Mouse (Mus musculus): ENCODE measurements around the gene Snx29. TPM values are rescaled to one million over a fixed set of nuclear protein-coding genes. Genes with fewer than 3 reads are reported as not detected.
"Not testable (repeated sequence)": the region's sequence is repeated elsewhere in the genome, so short reads cannot be mapped to it uniquely, and the experiment has no call there.

Gene Snx29
- total RNA-seq, 2 experiments from 2014 or later: 23.8 to 24.9 TPM

DNA sequence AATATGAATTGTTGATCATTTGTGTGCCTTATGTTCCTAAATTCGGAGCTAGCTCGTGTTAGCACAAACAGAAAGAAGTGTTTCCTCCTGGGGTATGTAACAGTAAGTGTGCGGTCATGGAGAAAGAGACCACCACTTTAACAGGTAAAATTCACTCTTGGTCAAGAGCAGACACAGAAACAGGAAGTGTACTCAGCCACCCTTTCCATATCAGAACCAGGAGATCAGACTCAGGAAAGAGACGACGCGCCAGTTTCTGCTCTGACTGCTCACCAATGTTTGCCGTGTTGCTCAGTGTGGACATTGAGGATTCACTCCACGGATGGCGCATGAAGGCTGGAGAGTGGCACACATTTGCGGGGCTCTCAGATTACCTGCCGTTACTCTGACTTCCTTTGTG, 242.4 kb downstream of the Snx29 start:
- no peak for TF ChIP-seq CTCF (conservative IDR thresholded peaks at IDR 0.05)
- Histone ChIP-seq H3K27ac (no peak overlapping the region), H3K4me3 (no peak overlapping the region)
- DNase-seq (ENCODE audit: low spot score in 2 of 2): no peak

DNA sequence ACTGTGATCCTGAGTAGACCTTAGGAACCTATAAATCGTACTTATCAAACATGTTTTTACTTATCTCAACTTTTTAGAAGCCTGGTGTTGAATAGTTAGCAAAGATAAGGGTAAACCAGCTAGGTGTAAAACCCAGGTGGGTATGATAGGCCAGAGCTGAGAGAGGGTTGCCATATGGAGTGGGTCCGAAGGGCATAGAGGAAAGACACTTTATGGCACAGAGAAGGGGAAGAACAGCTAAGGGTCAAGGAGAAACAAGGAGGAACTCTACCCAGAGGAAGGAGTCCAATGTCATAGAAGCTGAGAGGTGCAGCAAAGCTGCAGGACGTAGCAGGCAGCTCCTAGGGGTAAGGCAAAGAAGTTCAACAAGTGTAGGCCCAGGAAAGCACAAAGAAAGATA, 244.9 kb downstream of the Snx29 start:
- Histone ChIP-seq H3K27ac (no peak overlapping the region), H3K4me3 (no peak overlapping the region)
- no peak for TF ChIP-seq CTCF (conservative IDR thresholded peaks at IDR 0.05)
- no peak for DNase-seq (ENCODE audit: low spot score in 2 of 2)

DNA sequence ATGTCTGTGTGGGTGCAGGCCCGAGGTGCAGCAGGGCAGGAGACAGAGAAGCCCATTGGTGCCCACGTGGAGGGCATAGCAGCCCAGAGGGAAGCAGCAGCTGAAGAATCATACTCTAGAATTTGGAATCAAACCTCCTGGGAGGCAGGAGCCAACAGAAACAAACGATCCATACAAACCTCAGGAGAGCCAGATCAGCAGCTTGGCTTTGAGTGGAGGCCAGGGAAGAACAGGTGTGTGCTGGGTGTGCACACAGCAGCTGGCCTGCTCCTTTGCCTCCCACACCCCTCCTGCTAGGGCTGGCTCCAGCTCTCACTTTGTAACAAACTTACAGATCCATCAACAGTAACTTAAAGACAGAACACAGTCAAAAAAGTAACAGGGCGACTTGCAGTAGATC, 245.4 kb downstream of the Snx29 start:
- DNase-seq (ENCODE audit: low spot score in 2 of 2): peak; percentile 23 to 39
- TF ChIP-seq CTCF (conservative IDR thresholded peaks at IDR 0.05): no peak
- H3K27ac ChIP-seq: no peak overlapping the region
- H3K4me3 ChIP-seq: no peak overlapping the region

DNA sequence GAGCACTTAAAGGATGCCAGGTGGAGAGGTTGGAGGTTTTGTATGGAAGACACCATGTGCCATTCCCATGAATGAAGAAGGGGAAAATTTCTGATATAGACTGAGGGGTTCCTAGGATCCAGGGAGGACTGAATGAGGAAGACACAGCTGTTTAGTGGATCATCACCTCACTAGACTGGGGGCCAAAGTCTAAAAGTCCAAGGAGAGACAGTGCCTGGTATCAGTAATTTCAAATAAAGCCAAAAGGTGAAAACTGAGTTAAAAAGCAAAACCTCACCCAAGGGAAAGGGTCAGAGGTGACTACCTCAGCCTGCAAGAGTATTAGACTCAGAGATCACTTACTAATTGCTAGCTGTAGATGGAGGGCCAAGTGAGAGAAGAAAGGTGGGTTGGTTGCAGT, 245.9 kb downstream of the Snx29 start:
- Histone ChIP-seq H3K27ac (no peak overlapping the region), H3K4me3 (no peak overlapping the region)
- DNase-seq (ENCODE audit: low spot score in 2 of 2): no peak
- TF ChIP-seq CTCF (conservative IDR thresholded peaks at IDR 0.05): no peak

DNA sequence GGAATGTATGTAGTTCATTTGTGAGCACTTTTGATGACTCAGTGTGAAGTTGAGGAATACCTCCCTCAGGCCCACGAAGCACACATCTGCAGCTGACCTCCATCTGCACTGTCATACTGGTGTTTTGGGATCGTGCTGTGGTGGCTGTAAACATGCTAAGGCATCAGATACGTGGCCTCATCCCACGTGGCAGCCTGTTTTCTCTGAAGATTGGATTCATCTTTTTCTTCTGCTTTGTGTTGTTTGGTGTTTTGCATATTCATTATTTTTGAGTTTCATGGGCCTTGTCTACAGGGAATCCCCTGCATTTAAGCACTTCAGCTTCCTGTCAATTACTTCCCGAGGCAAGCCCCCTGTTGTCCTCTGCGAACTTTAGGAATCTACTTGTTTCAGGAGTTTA, 246.4 kb downstream of the Snx29 start:
- Histone ChIP-seq H3K27ac (no peak overlapping the region), H3K4me3 (no peak overlapping the region)
- no peak for TF ChIP-seq CTCF (conservative IDR thresholded peaks at IDR 0.05)
- DNase-seq (ENCODE audit: low spot score in 2 of 2): no peak

DNA sequence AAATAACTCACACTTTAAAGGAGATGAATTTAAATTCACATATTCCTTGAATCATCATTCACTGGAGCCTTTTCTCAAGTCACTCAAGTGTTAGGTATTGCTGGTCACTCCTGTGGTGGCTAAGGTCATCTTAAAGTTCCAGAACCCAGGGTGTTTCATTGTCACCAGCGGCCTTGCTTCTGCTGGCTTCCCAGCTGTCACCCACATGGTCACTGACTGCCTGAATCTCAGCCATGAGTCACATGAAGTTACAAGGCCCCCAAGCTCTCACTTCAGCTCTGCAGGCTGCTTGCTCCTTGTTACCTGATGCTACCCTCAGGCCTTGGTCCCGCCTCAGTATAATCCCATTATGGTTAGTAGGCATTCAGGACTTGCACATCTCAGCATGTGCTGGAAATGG, 247.4 kb downstream of the Snx29 start:
- TF ChIP-seq CTCF (conservative IDR thresholded peaks at IDR 0.05): no peak
- H3K27ac ChIP-seq: no peak overlapping the region
- H3K4me3 ChIP-seq: no peak overlapping the region
- DNase-seq (ENCODE audit: low spot score in 2 of 2): no peak

DNA sequence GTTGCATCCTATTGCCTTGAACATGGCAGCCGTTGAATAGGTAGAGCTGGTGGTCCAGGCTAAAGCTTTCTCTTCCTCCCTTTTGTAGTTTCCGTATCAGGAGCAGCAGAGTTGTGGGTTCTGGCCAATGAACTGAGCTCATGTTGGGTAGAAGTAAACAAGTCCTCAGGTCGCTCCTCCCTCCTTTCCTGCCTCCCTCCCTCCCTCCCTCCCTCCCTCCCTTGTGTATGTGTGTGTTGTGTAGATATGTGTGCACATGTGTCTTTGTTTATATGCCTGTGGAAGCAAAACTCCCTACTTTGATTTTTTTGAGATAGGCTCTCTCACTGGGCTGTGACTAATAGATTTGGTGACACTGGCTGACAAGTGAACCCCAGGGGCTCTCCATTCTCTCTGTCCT, 251.8 kb downstream of the Snx29 start:
- no peak overlapping the region for H3K4me3 ChIP-seq
- no peak for TF ChIP-seq CTCF (conservative IDR thresholded peaks at IDR 0.05)
- DNase-seq (ENCODE audit: low spot score in 2 of 2): no peak

DNA sequence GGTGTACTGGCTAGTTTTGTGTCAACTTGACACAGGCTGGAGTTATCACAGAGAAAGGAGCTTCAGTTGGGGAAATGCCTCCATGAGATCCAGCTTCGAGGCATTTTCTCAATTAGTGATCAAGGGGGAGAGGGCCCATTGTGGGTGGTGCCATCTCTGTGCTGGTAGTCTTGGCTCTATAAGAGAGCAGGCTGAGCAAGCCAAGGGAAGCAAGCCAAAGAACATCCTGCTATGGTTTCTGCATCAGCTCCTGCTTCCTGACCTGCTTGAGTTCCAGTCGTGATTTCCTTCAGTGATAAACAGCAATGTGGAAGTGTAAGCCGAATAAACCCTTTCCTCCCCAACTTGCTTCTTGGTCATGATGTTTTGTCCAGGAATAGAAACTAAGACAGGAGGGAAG, 253.0 kb downstream of the Snx29 start:
- not testable (repeated sequence) for DNase-seq (ENCODE audit: low spot score in 2 of 2); H3K27ac ChIP-seq; H3K4me3 ChIP-seq

More for the DNA sequence above, 251.8 kb downstream of the Snx29 start:
- H3K27ac ChIP-seq: no peak overlapping the region

DNA sequence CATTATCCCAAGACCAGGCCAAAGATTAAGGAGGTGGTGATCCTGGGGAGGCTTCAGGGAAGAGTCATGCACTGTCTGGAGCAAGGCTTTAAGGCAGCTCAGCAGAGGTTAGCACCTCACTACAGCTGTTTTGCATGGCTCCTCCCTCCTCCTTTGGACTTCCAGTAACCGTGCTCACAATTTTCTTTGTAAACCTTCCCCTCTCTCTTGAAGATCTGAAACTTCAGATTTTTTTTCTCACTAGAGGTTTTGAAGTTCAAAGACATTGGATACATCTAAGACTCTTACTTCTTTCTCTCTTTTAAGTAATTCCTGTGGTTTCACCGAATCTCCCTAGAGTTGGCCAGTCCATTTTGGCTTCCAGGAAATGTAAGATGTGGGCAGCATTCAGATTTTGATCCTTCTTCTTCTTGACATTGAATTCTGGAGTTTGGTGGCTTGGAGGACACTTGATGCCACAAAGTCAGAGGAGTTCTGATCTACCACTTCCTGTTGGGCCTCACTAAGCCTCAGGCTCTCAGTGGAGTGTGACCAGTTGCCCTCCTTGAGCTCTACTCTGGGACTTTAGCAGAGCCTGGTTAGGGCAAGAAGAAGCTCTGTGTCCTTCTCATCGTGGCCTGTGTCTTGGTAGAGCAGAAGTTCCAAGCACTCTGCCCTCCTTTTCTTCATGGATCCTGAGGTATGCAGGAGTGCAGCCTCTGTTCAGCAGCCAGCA, 255.0 kb downstream of the Snx29 start:
- H3K4me3 ChIP-seq: no peak overlapping the region
- DNase-seq (ENCODE audit: low spot score in 2 of 2): no peak
- no peak for TF ChIP-seq CTCF (conservative IDR thresholded peaks at IDR 0.05)
- no peak overlapping the region for H3K27ac ChIP-seq

DNA sequence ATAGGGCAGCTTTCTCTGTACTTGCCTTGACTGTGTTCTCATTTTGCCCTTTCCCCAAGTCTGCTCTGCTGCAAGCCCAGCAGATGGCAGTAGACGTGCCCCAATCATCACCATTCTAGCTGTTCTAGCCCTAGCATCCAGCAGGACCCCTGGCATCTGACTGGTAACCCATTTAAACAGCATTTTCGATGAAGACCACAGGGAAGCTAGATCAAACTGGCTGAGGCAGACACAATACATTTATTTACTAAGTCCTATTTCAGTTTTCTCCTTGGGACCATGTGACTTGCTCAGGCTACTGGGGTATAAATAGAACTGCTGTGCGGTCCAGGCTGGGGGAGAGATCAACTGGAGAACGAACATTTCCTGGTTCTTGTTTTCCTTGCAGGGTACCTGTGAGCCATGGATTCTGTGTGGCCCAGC, 257.0 kb downstream of the Snx29 start:
- peak; percentile 85 for TF ChIP-seq CTCF (conservative IDR thresholded peaks at IDR 0.05)
- Histone ChIP-seq H3K27ac (peak overlapping the region; percentile 68), H3K4me3 (no peak overlapping the region)
- DNase-seq (ENCODE audit: low spot score in 2 of 2): peak; percentile 54 to 55

DNA sequence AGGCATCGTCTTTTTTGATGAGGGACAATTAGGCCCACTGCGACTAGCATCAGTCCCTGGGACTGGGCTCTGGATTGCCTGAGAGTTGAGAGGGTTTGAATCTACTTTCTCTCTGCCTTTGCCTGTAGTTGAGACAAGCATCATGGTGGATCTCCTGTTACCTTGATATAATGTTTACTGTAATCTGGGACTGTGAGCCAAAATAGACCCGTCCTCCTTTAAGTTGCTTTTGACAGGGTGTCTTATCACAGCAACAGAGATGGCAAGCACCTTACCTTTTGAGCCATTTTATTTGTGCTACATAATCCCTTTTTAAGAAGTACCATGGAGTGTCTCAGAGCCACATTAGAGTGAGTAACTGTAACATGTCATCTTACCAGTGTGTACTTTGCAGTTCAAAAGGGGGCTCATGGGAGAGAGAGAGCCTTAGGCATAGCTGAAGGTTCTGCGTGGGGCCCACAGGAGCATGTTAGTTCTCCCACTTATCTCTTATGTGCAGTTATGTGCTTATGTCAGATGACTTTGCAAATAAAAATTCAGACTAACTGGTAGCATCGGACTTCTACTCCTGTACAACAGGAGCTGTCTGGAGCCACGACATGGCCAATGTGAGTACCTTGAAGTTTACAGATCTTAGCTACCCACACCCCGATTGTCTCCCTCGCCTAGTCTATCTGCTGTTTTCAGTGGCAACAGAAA, 261.4 kb downstream of the Snx29 start:
- TF ChIP-seq CTCF (conservative IDR thresholded peaks at IDR 0.05): no peak
- H3K4me3 ChIP-seq: no peak overlapping the region
- H3K27ac ChIP-seq: no peak overlapping the region
- no peak for DNase-seq (ENCODE audit: low spot score in 2 of 2)

DNA sequence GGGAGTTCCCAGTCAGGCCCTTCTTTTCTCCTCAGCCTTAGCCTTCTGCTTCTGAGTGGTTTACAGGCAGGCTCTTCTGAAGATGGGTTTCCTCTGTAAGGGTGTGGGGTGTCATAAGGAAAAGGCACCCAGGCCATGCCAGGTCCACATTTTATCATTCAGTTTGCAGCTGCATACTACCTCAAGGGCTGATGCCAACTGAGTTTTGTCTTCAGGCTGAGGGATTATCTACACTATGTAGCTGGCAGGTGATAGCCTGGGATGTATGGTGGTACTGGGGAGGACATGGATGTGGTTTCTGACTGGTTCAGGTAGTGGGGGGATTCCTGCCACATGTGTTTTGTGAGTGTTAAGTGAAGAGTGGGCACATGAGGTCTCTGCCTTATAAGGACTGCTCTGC, 266.0 kb downstream of the Snx29 start:
- no peak overlapping the region for H3K4me3 ChIP-seq
- TF ChIP-seq CTCF (conservative IDR thresholded peaks at IDR 0.05): no peak
- H3K27ac ChIP-seq: no peak overlapping the region
- no peak for DNase-seq (ENCODE audit: low spot score in 2 of 2)

DNA sequence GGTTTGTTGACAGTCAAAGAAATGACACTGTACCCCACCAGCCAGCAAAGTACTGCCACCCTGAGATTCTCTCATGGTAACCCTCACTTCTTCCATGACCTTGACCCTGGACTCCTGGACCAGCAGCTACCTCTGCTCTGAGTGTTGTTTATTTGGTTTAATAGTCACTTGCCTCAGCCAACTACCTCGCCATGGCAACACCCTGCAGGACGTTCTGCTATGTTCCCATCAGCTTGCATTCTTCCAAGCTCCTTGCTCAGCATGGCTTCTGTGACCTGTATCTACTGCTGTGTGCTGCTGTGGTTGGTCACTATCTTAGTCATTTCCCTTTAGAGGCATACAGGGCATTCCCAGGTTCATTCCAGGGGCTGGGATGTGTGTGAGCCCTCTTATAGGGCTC, 266.6 kb downstream of the Snx29 start:
- Histone ChIP-seq H3K4me3 (no peak overlapping the region), H3K27ac (peak overlapping the region; percentile 43; the same call in 1 of the 2 replicates)
- DNase-seq (ENCODE audit: low spot score in 2 of 2): no peak
- TF ChIP-seq CTCF (conservative IDR thresholded peaks at IDR 0.05): no peak

Measured in layer of hippocampus, adult 2 months (tissue).